Mouse (Mus musculus) macrophage (primary cell): ENCODE measurements around the gene Atp2c1. TPM values are rescaled to one million over a fixed set of nuclear protein-coding genes. Genes with fewer than 3 reads are reported as not detected.

ENCODE experiments used
- H3K27ac ChIP-seq: fragments of 350-480 bp; formaldehyde crosslinking; 2 replicates; pipeline ENCODE4 v1.9.0; 2021
- H3K36me3 ChIP-seq: fragments of 350-480 bp; formaldehyde crosslinking; 2 replicates; pipeline ENCODE4 v1.9.0; 2021; ENCODE audit errors: inconsistent target
- H3K4me3 ChIP-seq: fragments of 350-480 bp; formaldehyde crosslinking; 2 replicates; pipeline ENCODE4 v1.9.0; 2021; ENCODE audit errors: inconsistent target
- H3K79me2 ChIP-seq: fragments of 350-480 bp; formaldehyde crosslinking; 2 replicates; pipeline ENCODE4 v1.9.0; 2021; ENCODE audit errors: inconsistent target
- WGBS: methylation state at CpG from one replicate; pipeline ENCODE4 v1.1.7; 2026; ENCODE audit warnings: inconsistent platforms; ENCODE audit not compliant: missing documents; 5-methylcytosine and 5-hydroxymethylcytosine counted together
- polyA plus RNA-seq: library from polyadenylated mRNA; stranded (reverse); fragments of 250-400 nt; gene quantifications from 3 replicates; pipeline ENCODE4 v1.2.4, GENCODE M21; 2018; ENCODE audit warnings: inconsistent platforms

The Atp2c1 gene
- polyA plus RNA-seq, 1 experiment from 2014 or later, result 58.6 TPM

- no peak overlapping the region for H3K27ac ChIP-seq
- WGBS, result 94% methylated on average over 4 of the region's 4 CpGs
- H3K36me3 ChIP-seq, result no peaks in the 10 kb centered on the region
- H3K79me2 ChIP-seq, result no peaks in the 10 kb centered on the region
- H3K4me3 ChIP-seq, result no peak overlapping the region
Measured at GRCm38 (mm10) chr9:105366199-105366598, 160.9 kb downstream of the Atp2c1 start.

- 77% methylated on average over 3 of the region's 5 CpGs for WGBS
- Histone ChIP-seq H3K27ac (no peak overlapping the region), H3K4me3 (no peak overlapping the region), H3K36me3 (no peaks in the 10 kb centered on the region), H3K79me2 (no peaks in the 10 kb centered on the region)
Measured at GRCm38 (mm10) chr9:105363520-105364231, 163.4 kb downstream of the Atp2c1 start.

GRCm38 (mm10) chr9:105362181-105362580 is 164.9 kb downstream of the Atp2c1 start:
- Histone ChIP-seq H3K4me3 (no peak overlapping the region), H3K27ac (no peak overlapping the region), H3K79me2 (no peaks in the 10 kb centered on the region), H3K36me3 (no peaks in the 10 kb centered on the region)
- WGBS, result 77% methylated on average over 2 of the region's 2 CpGs

Other genes starting within 250 kb of the Atp2c1 start
- 5.0 to 5.9 TPM (median 5.3 TPM) in 3 replicates for gene Aste1, start 131.9 kb downstream of the Atp2c1 start, polyA plus RNA-seq
- gene Nek11, start 131.8 kb downstream of the Atp2c1 start, polyA plus RNA-seq, result not detected in 3 replicates
- gene Pik3r4, start 115.7 kb upstream of the Atp2c1 start, polyA plus RNA-seq, result 21.2 to 26.9 TPM (median 25.8 TPM) in 3 replicates